Mouse (Mus musculus): ENCODE data around the gene Nhlrc3. TPM values are rescaled to one million over a fixed set of nuclear protein-coding genes. Genes with fewer than 3 reads are reported as not detected.

Nhlrc3 gene
- polyA plus RNA-seq, 1 experiment from 2014 or later: 10.3 TPM

GRCm38 (mm10) chr3:53477468-53477867 lies 14.3 kb upstream of the Nhlrc3 start:
- no peaks in the 10 kb centered on the region for H3K9me3 ChIP-seq (ENCODE audit: control insufficient read depth, low read length)
- ATAC-seq (ENCODE audit: insufficient read depth, low FRiP score, low TSS enrichment): no peak
- no peak overlapping the region for H3K27ac ChIP-seq (ENCODE audit: low read depth, low read length)
- no peak overlapping the region for H3K4me3 ChIP-seq (ENCODE audit: low read depth, low read length)
- no peak overlapping the region for H3K4me2 ChIP-seq (ENCODE audit: low read depth)
- H3K36me3 ChIP-seq (ENCODE audit: control insufficient read depth, insufficient read depth, low read length): peaks cover 31% of the 10 kb centered on the region
- H3K9ac ChIP-seq (ENCODE audit: low read length): no peak overlapping the region
- no peak for DNase-seq (ENCODE audit: low spot score)
- 95% methylated on average over 17 of the region's 17 CpGs for WGBS
- no peaks in the 10 kb centered on the region for H3K27me3 ChIP-seq (ENCODE audit: control insufficient read depth, insufficient read depth, low read length)
- H3K4me1 ChIP-seq (ENCODE audit: control insufficient read depth, insufficient read depth, low read length): no peaks in the 10 kb centered on the region

GRCm38 (mm10) chr3:53475889-53476288 lies 12.8 kb upstream of the Nhlrc3 start:
- Histone ChIP-seq H3K27me3 (ENCODE audit: control insufficient read depth, insufficient read depth, low read length) (no peaks in the 10 kb centered on the region), H3K36me3 (ENCODE audit: control insufficient read depth, insufficient read depth, low read length) (peaks cover 36% of the 10 kb centered on the region), H3K4me3 (ENCODE audit: low read depth, low read length) (no peak overlapping the region), H3K4me2 (ENCODE audit: low read depth) (no peak overlapping the region), H3K27ac (ENCODE audit: low read depth, low read length) (no peak overlapping the region), H3K9ac (ENCODE audit: low read length) (no peak overlapping the region), H3K9me3 (ENCODE audit: control insufficient read depth, low read length) (no peaks in the 10 kb centered on the region), H3K4me1 (ENCODE audit: control insufficient read depth, insufficient read depth, low read length) (no peaks in the 10 kb centered on the region)
- no peak for ATAC-seq (ENCODE audit: insufficient read depth, low FRiP score, low TSS enrichment)
- peak; percentile 39 for DNase-seq (ENCODE audit: low spot score)
- WGBS: 85% methylated on average over 6 of the region's 6 CpGs

DNA sequence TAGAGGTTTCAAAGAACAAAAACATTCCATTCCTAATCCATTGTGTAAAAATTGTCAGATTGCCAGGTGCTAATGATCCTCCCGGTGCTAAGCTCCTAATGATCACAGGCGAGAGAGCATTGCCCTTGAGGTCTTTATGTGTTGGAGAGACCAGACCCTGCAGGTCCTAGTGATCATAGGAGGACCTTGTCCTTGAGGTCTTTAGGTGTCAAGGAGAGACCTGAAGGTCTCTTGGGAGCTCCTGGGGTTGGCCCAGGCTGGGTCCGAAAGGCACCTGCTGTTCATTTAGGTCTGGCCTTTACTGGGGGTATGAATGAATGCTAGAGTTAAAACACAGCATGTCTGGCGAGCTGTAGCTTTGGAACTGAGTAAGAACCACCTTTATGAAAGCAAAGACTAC lies 11.0 kb upstream of the Nhlrc3 start:
- DNase-seq (ENCODE audit: low spot score) (no peak), ATAC-seq (ENCODE audit: insufficient read depth, low FRiP score, low TSS enrichment) (no peak)
- no peak overlapping the region for H3K4me3 ChIP-seq (ENCODE audit: low read depth, low read length)
- H3K9ac ChIP-seq (ENCODE audit: low read length): no peak overlapping the region
- H3K36me3 ChIP-seq (ENCODE audit: control insufficient read depth, insufficient read depth, low read length): peaks cover 35% of the 10 kb centered on the region
- no peaks in the 10 kb centered on the region for H3K4me1 ChIP-seq (ENCODE audit: control insufficient read depth, insufficient read depth, low read length)
- H3K9me3 ChIP-seq (ENCODE audit: control insufficient read depth, low read length): no peaks in the 10 kb centered on the region
- H3K27me3 ChIP-seq (ENCODE audit: control insufficient read depth, insufficient read depth, low read length): no peaks in the 10 kb centered on the region
- H3K27ac ChIP-seq (ENCODE audit: low read depth, low read length): no peak overlapping the region
- no peak overlapping the region for H3K4me2 ChIP-seq (ENCODE audit: low read depth)
- 79% methylated on average over 4 of the region's 4 CpGs for WGBS

DNA sequence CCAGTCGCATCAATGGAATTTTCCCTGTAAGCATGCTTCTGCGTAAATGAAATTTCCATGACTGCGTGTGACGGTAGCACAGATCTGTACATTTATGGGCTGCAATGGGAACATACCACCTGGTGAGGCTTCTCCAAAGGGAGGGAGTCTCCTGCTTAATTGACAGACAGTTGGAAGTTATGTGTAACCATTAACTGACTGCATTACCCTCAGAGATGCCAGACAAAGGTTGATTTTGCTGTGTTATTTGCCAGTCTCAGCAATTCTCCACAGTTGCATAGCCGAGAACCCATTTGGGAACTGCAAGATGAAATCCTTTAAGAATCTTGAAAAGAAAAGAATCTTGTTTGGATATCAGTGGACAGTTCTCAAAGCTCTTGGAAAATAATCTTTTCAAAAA lies 8.9 kb upstream of the Nhlrc3 start:
- WGBS: 92% methylated on average over 5 of the region's 5 CpGs
- Histone ChIP-seq H3K27me3 (ENCODE audit: control insufficient read depth, insufficient read depth, low read length) (no peaks in the 10 kb centered on the region), H3K9me3 (ENCODE audit: control insufficient read depth, low read length) (no peaks in the 10 kb centered on the region), H3K4me1 (ENCODE audit: control insufficient read depth, insufficient read depth, low read length) (peaks cover under 1% of the 10 kb centered on the region; the same call in 1 of the 2 replicates), H3K4me2 (ENCODE audit: low read depth) (no peak overlapping the region), H3K36me3 (ENCODE audit: control insufficient read depth, insufficient read depth, low read length) (peaks cover 20% of the 10 kb centered on the region), H3K9ac (ENCODE audit: low read length) (no peak overlapping the region), H3K4me3 (ENCODE audit: low read depth, low read length) (no peak overlapping the region), H3K27ac (ENCODE audit: low read depth, low read length) (no peak overlapping the region)
- DNase-seq (ENCODE audit: low spot score): no peak
- no peak for ATAC-seq (ENCODE audit: insufficient read depth, low FRiP score, low TSS enrichment)

DNA sequence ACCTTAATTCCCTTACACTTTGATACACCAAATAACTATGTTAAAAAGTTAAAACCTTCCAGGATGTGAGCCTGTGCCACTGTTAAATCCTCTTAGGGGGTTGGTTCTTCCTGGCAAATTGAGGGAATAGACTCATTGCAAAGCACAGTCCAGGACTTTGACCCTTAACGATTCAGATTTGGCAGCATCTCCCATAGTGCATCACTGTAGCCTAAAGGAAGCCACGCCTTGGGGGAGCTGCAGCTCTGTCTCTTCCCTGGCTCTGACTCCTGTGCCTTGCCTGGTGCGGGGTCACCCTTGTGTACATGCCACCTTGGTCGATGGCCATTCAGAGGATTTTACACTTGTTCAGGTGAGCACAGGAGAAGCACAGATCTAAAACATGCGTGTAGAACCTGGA lies 6.5 kb upstream of the Nhlrc3 start:
- Histone ChIP-seq H3K4me2 (ENCODE audit: low read depth) (no peak overlapping the region), H3K27ac (ENCODE audit: low read depth, low read length) (no peak overlapping the region), H3K9ac (ENCODE audit: low read length) (no peak overlapping the region), H3K27me3 (ENCODE audit: control insufficient read depth, insufficient read depth, low read length) (no peaks in the 10 kb centered on the region), H3K9me3 (ENCODE audit: control insufficient read depth, low read length) (no peaks in the 10 kb centered on the region), H3K4me3 (ENCODE audit: low read depth, low read length) (no peak overlapping the region), H3K4me1 (ENCODE audit: control insufficient read depth, insufficient read depth, low read length) (peaks cover 15% of the 10 kb centered on the region), H3K36me3 (ENCODE audit: control insufficient read depth, insufficient read depth, low read length) (peaks cover 17% of the 10 kb centered on the region)
- 94% methylated on average over 5 of the region's 5 CpGs for WGBS
- ATAC-seq (ENCODE audit: insufficient read depth, low FRiP score, low TSS enrichment) (no peak), DNase-seq (ENCODE audit: low spot score) (no peak)

DNA sequence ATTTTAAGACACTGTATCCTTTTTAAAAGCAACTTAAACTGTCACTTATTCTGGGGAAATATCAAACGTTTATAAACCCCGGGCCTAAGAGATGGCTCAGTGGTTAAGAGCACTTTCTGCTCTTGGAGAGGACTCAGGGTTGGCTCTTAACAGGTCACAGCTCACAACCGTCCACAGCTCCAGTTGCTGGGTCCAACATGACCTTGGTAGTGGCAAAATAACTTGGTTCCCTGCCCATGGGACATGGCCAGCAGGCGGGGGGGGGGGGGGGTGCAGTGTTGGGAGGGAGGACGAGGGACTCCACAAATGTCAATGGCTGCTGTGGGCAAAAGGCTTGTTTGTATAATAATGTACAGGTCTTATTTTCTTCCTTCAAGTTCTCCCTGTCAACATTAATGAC lies 4.2 kb upstream of the Nhlrc3 start:
- 93% methylated on average over 5 of the region's 5 CpGs for WGBS
- Histone ChIP-seq H3K4me3 (ENCODE audit: low read depth, low read length) (no peak overlapping the region), H3K4me2 (ENCODE audit: low read depth) (no peak overlapping the region), H3K27ac (ENCODE audit: low read depth, low read length) (no peak overlapping the region), H3K36me3 (ENCODE audit: control insufficient read depth, insufficient read depth, low read length) (peaks cover 6% of the 10 kb centered on the region), H3K9ac (ENCODE audit: low read length) (no peak overlapping the region), H3K9me3 (ENCODE audit: control insufficient read depth, low read length) (no peaks in the 10 kb centered on the region), H3K4me1 (ENCODE audit: control insufficient read depth, insufficient read depth, low read length) (peaks cover 15% of the 10 kb centered on the region), H3K27me3 (ENCODE audit: control insufficient read depth, insufficient read depth, low read length) (no peaks in the 10 kb centered on the region)
- no peak for DNase-seq (ENCODE audit: low spot score)
- no peak for ATAC-seq (ENCODE audit: insufficient read depth, low FRiP score, low TSS enrichment)

DNA sequence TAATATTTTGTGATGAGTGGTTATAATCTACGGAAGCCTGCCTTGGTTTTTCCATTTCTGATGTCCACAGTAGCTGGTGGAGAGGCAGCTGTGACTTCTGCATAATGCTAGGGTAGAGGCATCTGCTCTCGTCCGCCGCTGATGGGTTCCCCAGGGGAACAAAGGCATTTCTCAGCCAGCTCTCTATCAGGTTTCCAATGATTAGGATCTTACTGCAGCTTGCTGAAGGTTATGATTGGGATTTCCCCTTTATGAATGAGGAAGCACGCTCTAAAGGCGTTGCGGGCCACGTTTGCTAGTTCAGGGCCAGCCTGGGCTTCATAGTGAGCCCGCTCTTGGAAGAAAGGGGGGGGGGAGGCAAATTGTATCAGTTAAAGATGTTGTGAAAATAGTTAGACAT lies 3.3 kb upstream of the Nhlrc3 start:
- no peak overlapping the region for H3K27ac ChIP-seq (ENCODE audit: low read depth, low read length)
- H3K9ac ChIP-seq (ENCODE audit: low read length): peak overlapping the region; percentile 26; the same call in 1 of the 2 replicates
- 68% methylated on average over 9 of the region's 9 CpGs for WGBS
- no peaks in the 10 kb centered on the region for H3K27me3 ChIP-seq (ENCODE audit: control insufficient read depth, insufficient read depth, low read length)
- no peaks in the 10 kb centered on the region for H3K9me3 ChIP-seq (ENCODE audit: control insufficient read depth, low read length)
- peaks cover 6% of the 10 kb centered on the region for H3K36me3 ChIP-seq (ENCODE audit: control insufficient read depth, insufficient read depth, low read length)
- H3K4me1 ChIP-seq (ENCODE audit: control insufficient read depth, insufficient read depth, low read length): peaks cover 15% of the 10 kb centered on the region
- peak; percentile 20 for DNase-seq (ENCODE audit: low spot score)
- ATAC-seq (ENCODE audit: insufficient read depth, low FRiP score, low TSS enrichment): no peak
- no peak overlapping the region for H3K4me3 ChIP-seq (ENCODE audit: low read depth, low read length)
- H3K4me2 ChIP-seq (ENCODE audit: low read depth): peak overlapping the region; percentile 55

DNA sequence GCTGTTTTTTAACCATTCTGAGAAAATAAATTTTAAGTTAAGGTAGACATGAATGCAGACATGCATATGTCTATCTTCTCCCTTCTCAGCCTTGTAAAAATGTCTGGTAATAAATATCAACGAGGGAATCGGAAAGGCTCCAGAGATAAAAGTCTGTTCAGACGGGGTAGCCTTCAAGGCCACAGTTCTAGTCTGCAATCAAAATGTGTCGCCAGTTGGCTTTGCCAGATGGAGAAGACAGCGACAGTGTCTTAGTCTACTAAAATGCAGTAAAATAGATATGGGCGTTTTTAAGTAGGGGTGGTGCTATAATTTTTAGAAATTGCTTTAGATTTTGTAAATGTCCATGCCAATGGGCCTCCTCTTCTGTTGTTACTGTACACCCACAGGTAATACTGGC lies 2.2 kb upstream of the Nhlrc3 start:
- peak overlapping the region; percentile 55 for H3K4me2 ChIP-seq (ENCODE audit: low read depth)
- DNase-seq (ENCODE audit: low spot score): no peak
- H3K27ac ChIP-seq (ENCODE audit: low read depth, low read length): no peak overlapping the region
- no peak overlapping the region for H3K9ac ChIP-seq (ENCODE audit: low read length)
- H3K4me1 ChIP-seq (ENCODE audit: control insufficient read depth, insufficient read depth, low read length): peaks cover 15% of the 10 kb centered on the region
- H3K36me3 ChIP-seq (ENCODE audit: control insufficient read depth, insufficient read depth, low read length): no peaks in the 10 kb centered on the region; the same call in 1 of the 2 replicates
- no peak for ATAC-seq (ENCODE audit: insufficient read depth, low FRiP score, low TSS enrichment)
- H3K9me3 ChIP-seq (ENCODE audit: control insufficient read depth, low read length): no peaks in the 10 kb centered on the region
- H3K27me3 ChIP-seq (ENCODE audit: control insufficient read depth, insufficient read depth, low read length): no peaks in the 10 kb centered on the region
- WGBS: 64% methylated on average over 6 of the region's 6 CpGs
- H3K4me3 ChIP-seq (ENCODE audit: low read depth, low read length): peak overlapping the region; percentile 85

GRCm38 (mm10) chr3:53464146-53464698 lies 1.1 kb upstream of the Nhlrc3 start:
- peaks cover 15% of the 10 kb centered on the region for H3K4me1 ChIP-seq (ENCODE audit: control insufficient read depth, insufficient read depth, low read length)
- H3K9me3 ChIP-seq (ENCODE audit: control insufficient read depth, low read length): no peaks in the 10 kb centered on the region
- H3K9ac ChIP-seq (ENCODE audit: low read length): peak overlapping the region; percentile 94
- under 1% methylated on average over 20 of the region's 20 CpGs for WGBS
- peak overlapping the region; percentile 86; the same call in 1 of the 2 replicates for H3K27ac ChIP-seq (ENCODE audit: low read depth, low read length)
- DNase-seq (ENCODE audit: low spot score) (no peak), ATAC-seq (ENCODE audit: insufficient read depth, low FRiP score, low TSS enrichment) (no peak)
- H3K4me3 ChIP-seq (ENCODE audit: low read depth, low read length): peak overlapping the region; percentile 85
- no peaks in the 10 kb centered on the region for H3K36me3 ChIP-seq (ENCODE audit: control insufficient read depth, insufficient read depth, low read length)
- H3K4me2 ChIP-seq (ENCODE audit: low read depth): peak overlapping the region; percentile 55
- H3K27me3 ChIP-seq (ENCODE audit: control insufficient read depth, insufficient read depth, low read length): no peaks in the 10 kb centered on the region

Measured in neural tube, embryonic 11.5 days (tissue).